Mouse (Mus musculus) neural tube, embryonic 11.5 days (tissue): Measurements from ENCODE around the gene Rab40c. TPM values are rescaled to one million over a fixed set of nuclear protein-coding genes. Genes with fewer than 3 reads are reported as not detected.
A peak's percentile ranks its signal among the peaks of the same experiment; 100 is the strongest.

ENCODE experiments used
- ATAC-seq: fragments of 200-750 bp; cut with Nextera tagmentation; 2 replicates; pipeline ENCODE4 v1.8.0; 2017; ENCODE audit warnings: moderate number of reproducible peaks, mild to moderate bottlenecking, moderate TSS enrichment, moderate library complexity; ENCODE audit not compliant: insufficient read depth, low FRiP score, low TSS enrichment
- DNase-seq: peaks from one replicate; pipeline ENCODE4 v3.0.0-alpha.2; 2015; ENCODE audit warnings: low spot score
- H3K27ac ChIP-seq: fragments of 300-500 bp; sonication (generic); 2 replicates; pipeline ENCODE4 v1.5.1; 2014; ENCODE audit warnings: low read depth, mild to moderate bottlenecking, low read length
- H3K27me3 ChIP-seq: fragments of 300-500 bp; sonication (generic); 2 replicates; pipeline ENCODE4 v1.6.1; 2014; ENCODE audit warnings: mild to moderate bottlenecking, low read length, mixed read lengths; ENCODE audit not compliant: control insufficient read depth, insufficient read depth
- H3K36me3 ChIP-seq: fragments of 300-500 bp; sonication (generic); 2 replicates; pipeline ENCODE4 v1.6.1; 2014; ENCODE audit warnings: mild to moderate bottlenecking, low read length, moderate library complexity, mixed read lengths; ENCODE audit not compliant: control insufficient read depth, insufficient read depth
- H3K4me1 ChIP-seq: fragments of 300-500 bp; sonication (generic); 2 replicates; pipeline ENCODE4 v1.6.1; 2014; ENCODE audit warnings: low read length, mixed read lengths; ENCODE audit not compliant: control insufficient read depth, insufficient read depth
- H3K4me2 ChIP-seq: fragments of 300-500 bp; sonication (generic); 2 replicates; pipeline ENCODE4 v1.6.1; 2014; ENCODE audit warnings: low read depth, mild to moderate bottlenecking, moderate library complexity
- H3K4me3 ChIP-seq: fragments of 300-500 bp; sonication (generic); 2 replicates; pipeline ENCODE4 v1.5.1; 2014; ENCODE audit warnings: low read depth, low read length
- H3K9ac ChIP-seq: fragments of 300-500 bp; sonication (generic); 2 replicates; pipeline ENCODE4 v1.6.1; 2014; ENCODE audit warnings: mild to moderate bottlenecking, low read length
- H3K9me3 ChIP-seq: fragments of 300-500 bp; sonication (generic); 2 replicates; pipeline ENCODE4 v1.6.1; 2016; ENCODE audit warnings: low read length; ENCODE audit not compliant: control insufficient read depth
- WGBS: fragments of 180-500 bp; shearing (Covaris S2); extraction: QIAGEN DNeasy Blood & Tissue Kit; methylation state at CpG from one replicate; pipeline ENCODE4 v1.1.7; 2014; 5-methylcytosine and 5-hydroxymethylcytosine counted together
- polyA plus RNA-seq: library from polyadenylated mRNA; unstranded; fragments of >200 nt; fragmentation: Nextera tagmentation; extraction: Ambion mirVana; gene quantifications from 2 replicates; pipeline ENCODE4 v1.2.1, GENCODE M21; 2014

The Rab40c gene
- polyA plus RNA-seq, 1 experiment from 2014 or later, result 25.9 TPM

DNA sequence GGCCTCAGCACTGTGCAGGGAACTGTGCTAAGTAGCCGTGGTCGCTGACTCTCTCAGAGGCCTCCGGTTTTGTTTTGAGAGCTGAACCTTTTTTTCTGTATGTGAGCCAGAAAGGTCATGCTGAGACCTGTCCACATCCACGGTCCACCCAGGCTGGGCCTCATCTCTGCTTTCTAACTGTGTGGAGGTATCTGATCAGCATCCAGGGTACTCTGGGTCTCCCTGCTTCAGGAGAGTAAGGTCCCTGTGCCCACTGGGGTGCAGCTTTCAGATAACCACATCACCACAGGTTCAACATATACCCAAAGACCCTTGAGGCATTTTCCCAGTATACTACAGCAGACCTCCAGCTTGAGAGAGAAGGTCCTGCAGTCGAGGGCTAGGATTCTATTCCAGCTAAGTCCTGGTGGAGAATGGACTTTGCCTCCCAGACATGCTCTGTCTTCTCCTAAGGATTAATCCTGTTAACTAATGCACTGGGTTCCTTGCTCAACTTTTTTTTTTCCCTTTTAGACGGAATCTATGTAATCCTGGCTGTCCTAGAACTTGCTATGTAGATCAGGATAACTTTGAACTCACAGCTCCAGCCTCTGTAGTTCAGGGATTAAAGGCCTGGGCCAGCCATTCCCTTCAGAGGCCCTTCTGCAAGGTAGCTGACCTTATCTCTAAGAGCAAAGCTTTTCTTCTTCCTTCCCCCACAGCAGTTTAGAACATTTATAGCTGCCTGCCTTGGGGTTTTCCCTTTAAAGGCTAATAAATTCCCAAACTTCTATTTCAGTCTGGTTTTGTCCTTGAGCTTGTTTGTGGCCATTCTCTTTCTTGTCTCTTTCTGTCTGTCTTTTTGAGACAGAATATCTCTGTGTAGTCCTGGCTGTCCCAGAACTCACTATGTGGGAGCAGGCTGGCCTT lies 57.6 kb downstream of the Rab40c start:
- no peak for ATAC-seq
- peaks cover 11% of the 10 kb centered on the region for H3K4me1 ChIP-seq
- peak overlapping the region; percentile 88 for H3K4me2 ChIP-seq
- no peak for DNase-seq
- H3K4me3 ChIP-seq, result peak overlapping the region; percentile 60
- no peaks in the 10 kb centered on the region; the same call in 1 of the 2 replicates for H3K36me3 ChIP-seq
- H3K9me3 ChIP-seq, result no peaks in the 10 kb centered on the region
- H3K9ac ChIP-seq, result peak overlapping the region; percentile 84
- WGBS, result 11% methylated on average over 6 of the region's 6 CpGs
- peak overlapping the region; percentile 76 for H3K27ac ChIP-seq
- H3K27me3 ChIP-seq, result no peaks in the 10 kb centered on the region

DNA sequence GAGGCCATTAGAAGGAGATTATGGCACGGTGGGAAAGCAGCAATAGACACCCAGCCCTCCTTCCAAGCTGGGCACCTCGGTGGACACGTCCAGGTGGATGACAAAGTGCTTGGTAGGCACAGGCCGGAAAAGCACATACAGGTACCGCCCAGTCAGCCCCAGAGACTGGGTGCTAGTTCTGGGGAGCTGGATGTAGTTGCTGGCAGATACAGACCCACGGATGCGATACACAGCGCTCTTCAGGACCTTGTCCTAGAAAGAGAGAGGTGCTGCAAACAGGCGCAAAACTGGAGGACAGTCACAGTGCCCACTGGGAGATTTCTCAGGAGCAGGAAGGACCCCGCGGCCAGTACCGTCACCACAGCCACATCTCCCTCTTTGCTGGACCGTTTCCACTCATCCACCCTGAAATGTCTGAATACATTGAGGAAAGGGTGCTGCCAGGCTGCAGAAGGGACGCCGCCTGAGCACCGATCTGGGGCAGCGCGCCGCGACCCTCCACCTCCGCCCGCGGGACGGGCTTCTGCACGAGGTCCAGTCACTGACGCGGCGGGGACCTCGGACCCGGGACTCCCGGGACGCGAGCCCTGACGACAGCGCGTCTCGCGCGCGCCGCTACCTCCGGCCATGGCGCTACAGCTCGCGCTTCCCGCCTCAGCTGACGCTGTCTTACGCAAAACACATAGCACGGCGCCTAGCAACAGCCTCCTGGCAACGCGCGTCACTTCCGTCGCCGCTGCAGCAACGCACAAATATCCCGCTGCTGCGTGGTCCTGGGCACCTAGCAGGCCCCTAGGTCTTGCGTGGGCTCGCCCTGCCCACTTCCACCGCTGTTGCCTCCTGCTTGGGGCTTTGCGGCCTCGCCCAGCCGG lies 58.5 kb downstream of the Rab40c start, which contains the start of gene Wdr90:
Gene Wdr90, minus strand, starts transcription at position 670 of the 872 bp plus-strand sequence.
- peak within 1 kb of the TSS; percentile 60 for H3K4me3 ChIP-seq
- 4% methylated on average over 65 of the region's 65 CpGs for WGBS
- no peaks in the 10 kb centered on the region for H3K9me3 ChIP-seq
- H3K9ac ChIP-seq, result peak within 1 kb of the TSS; percentile 84
- ATAC-seq (peak; percentile 92), DNase-seq (peak; percentile 95)
- H3K4me2 ChIP-seq, result peak within 1 kb of the TSS; percentile 88
- H3K27me3 ChIP-seq, result no peaks in the 10 kb centered on the region
- peaks cover 11% of the 10 kb centered on the region for H3K4me1 ChIP-seq
- H3K36me3 ChIP-seq, result no peaks in the 10 kb centered on the region; the same call in 1 of the 2 replicates
- H3K27ac ChIP-seq, result peak within 1 kb of the TSS; percentile 76

DNA sequence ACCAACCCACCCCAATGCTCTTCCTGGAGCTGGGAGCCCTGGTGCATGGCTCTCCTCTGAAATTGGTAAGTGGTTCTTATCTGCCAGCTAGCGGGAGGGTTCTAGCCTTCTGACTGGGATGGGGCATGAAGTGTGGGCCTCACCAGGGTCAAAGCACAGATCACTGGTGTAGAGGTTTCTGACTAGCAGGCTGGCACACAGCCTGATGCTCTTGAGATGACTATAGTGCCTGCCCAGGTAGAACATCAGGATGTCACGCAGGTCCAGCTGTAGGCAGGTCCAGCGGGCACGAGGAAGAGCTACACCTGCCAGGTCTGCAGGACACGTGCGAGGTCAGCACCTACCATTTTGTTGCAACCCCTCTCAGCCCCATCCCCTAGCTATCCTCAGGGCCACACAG lies 59.3 kb downstream of the Rab40c start:
- 0 out of 2 replicates have a peak overlapping the region, but pooled peaks have one; percentile 60 for H3K4me3 ChIP-seq
- no peaks in the 10 kb centered on the region for H3K27me3 ChIP-seq
- ATAC-seq (no peak), DNase-seq (no peak)
- WGBS, result 87% methylated on average over 6 of the region's 6 CpGs
- H3K9ac ChIP-seq, result peak overlapping the region; percentile 84
- H3K36me3 ChIP-seq, result no peaks in the 10 kb centered on the region; the same call in 1 of the 2 replicates
- H3K4me2 ChIP-seq, result peak overlapping the region; percentile 88
- H3K4me1 ChIP-seq, result peaks cover 11% of the 10 kb centered on the region
- no peaks in the 10 kb centered on the region for H3K9me3 ChIP-seq
- no peak overlapping the region for H3K27ac ChIP-seq

DNA sequence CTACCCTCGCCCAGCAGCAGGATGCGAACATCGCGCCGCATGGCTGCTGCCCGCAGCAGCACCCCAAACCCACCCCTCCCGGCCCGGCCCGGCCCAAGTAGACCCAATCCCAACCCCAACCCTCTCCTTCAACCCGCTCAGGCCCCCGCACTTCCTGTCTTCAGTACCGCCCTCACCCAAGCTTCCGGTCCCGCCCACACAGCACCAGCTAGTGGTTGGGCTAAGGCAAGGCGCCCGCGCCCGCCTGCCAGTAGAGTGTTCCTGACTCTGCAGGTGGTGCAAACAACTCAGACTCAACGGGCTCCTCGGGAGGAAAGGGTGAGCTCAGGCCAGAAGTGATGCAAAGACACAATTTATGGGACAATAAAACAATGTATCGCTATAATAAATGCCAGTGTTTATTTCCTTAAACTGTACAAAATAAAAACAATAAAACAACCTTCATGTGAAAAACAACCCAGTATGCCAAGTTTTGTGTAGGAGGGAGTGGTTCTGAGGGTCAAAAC lies 75.1 kb downstream of the Rab40c start, which contains the start of gene Rhot2:
Gene Rhot2, minus strand, starts transcription at position 456 of the 506 bp plus-strand sequence.
- Histone ChIP-seq H3K4me1 (peaks cover 8% of the 10 kb centered on the region; the same call in 1 of the 2 replicates), H3K27ac (peak within 1 kb of the TSS; percentile 60), H3K27me3 (no peaks in the 10 kb centered on the region), H3K4me3 (peak within 1 kb of the TSS; percentile 93), H3K9me3 (no peaks in the 10 kb centered on the region), H3K4me2 (peak within 1 kb of the TSS; percentile 89), H3K9ac (peak within 1 kb of the TSS; percentile 81), H3K36me3 (peaks cover 19% of the 10 kb centered on the region)
- WGBS, result 1% methylated on average over 18 of the region's 21 CpGs
- ATAC-seq (peak; percentile 92), DNase-seq (peak; percentile 91)

DNA sequence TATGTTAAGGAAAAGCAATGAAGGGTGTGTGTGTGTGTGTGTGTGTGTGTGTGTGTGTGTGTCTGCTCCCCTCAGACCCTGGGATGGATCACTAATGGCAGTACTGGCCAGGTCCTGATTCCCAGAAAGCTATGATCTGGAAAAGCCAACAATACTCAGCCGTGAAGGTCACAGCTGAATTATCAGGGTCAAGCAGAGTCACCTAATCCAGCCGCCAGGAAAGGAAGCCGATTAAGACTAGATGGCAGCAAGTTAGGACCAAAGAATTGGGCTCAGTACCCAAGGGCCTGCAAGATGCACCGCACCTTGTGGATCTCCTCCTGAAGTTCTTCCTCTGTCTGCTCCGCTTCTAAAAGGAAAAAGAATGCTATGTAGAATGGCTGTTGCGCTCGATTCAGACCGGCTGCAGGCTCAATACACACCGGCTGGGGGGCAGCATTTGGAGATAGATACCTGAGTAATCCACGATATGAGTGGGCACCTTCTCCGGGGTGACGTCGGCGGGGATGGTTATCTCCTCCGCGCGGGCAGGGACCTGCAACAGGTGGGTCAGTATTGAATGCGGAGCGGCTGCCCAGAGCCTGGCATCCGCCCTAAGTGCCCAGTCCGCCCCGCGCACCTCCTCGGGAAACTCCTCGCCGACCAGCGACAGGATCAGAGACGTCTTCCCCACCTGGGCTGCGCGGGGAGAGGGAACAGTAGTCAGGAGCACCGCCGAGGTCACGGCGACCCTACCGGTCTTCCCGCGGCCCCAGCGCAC lies 75.7 kb downstream of the Rab40c start:
- ATAC-seq (peak; percentile 11; the same call in 1 of the 2 replicates), DNase-seq (no peak)
- H3K27ac ChIP-seq, result peak overlapping the region; percentile 60

DNA sequence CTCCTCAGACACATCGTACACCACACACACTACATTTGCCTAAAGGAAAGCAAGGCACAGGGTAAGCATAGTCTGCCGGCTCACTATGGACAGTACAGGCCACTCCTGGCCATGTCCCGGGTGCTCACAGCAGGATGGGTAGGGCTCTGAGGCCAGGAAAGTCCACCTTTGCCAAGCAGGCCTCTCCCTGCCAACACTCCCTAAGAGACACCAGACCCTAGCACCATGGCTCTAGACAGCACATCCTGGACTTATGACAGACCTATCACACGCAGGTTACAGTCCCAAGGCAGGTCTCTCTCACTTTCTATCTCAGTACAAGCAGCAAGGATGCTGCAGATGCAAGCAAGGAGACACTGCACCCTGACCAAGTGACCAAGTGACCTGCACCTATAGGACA lies 76.4 kb downstream of the Rab40c start:
- no peak overlapping the region for H3K27ac ChIP-seq
- peaks cover 23% of the 10 kb centered on the region for H3K36me3 ChIP-seq
- H3K9ac ChIP-seq, result no peak overlapping the region; the same call in 1 of the 2 replicates
- no peaks in the 10 kb centered on the region for H3K27me3 ChIP-seq
- H3K4me3 ChIP-seq, result peak overlapping the region; percentile 93
- DNase-seq (no peak), ATAC-seq (no peak)
- WGBS, result 94% methylated on average over 4 of the region's 4 CpGs
- no peaks in the 10 kb centered on the region for H3K9me3 ChIP-seq
- H3K4me1 ChIP-seq, result peaks cover 10% of the 10 kb centered on the region
- H3K4me2 ChIP-seq, result peak overlapping the region; percentile 89

More for the DNA sequence above, 75.7 kb downstream of the Rab40c start:
- WGBS, result 4% methylated on average over 38 of the region's 38 CpGs
- Histone ChIP-seq H3K4me3 (peak overlapping the region; percentile 93), H3K36me3 (peaks cover 23% of the 10 kb centered on the region), H3K9me3 (no peaks in the 10 kb centered on the region), H3K4me2 (peak overlapping the region; percentile 89), H3K9ac (peak overlapping the region; percentile 81), H3K4me1 (peaks cover 8% of the 10 kb centered on the region; the same call in 1 of the 2 replicates), H3K27me3 (no peaks in the 10 kb centered on the region)

DNA sequence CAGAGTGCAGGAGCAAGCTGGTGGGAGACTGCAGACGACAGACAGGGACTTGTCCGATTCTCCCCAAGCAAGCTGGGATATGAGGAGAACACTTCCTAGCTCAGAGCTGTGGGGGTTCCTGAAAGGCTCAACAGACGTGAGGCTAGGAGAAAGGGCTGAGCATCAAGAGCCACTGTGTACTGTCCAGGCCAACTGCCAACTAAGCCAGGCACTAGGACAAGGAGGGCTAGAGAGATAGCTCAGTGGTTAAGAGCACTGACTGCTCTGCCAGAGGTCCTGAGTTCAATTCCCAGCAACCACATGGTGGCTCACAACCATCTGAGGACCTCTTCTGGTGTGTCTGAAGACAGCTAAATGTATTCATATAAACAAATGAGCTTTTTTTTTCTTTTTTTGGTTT lies 77.0 kb downstream of the Rab40c start:
- Histone ChIP-seq H3K27ac (no peak overlapping the region), H3K9ac (no peak overlapping the region), H3K9me3 (no peaks in the 10 kb centered on the region), H3K27me3 (no peaks in the 10 kb centered on the region), H3K36me3 (peaks cover 23% of the 10 kb centered on the region), H3K4me2 (no peak overlapping the region), H3K4me1 (peaks cover 16% of the 10 kb centered on the region), H3K4me3 (no peak overlapping the region)
- WGBS, result 85% methylated on average over 3 of the region's 3 CpGs
- ATAC-seq (no peak), DNase-seq (no peak)
